8 mouse cellular contexts compared by ENCODE assay signal in genomic region chr17:26715271-26715758, GRCm38 (mm10). TPM values are rescaled to one million over a fixed set of nuclear protein-coding genes. Genes with fewer than 3 reads are reported as not detected.
DNase-seq lines count a peak whose midpoint lies in the region; ATAC-seq and TF ChIP-seq lines count a peak whose summit lies in the region.

Gene Crebrf, plus strand, starts transcription at chr17:26715650.

- WGBS in hindbrain, postnatal 0 days = 2% methylated on average over 41 of the region's 41 CpGs

- TF ChIP-seq CTCF in gastrocnemius, adult 2 months (IDR thresholded peaks at IDR 0.05) = no peak
- TF ChIP-seq CTCF in hindbrain, postnatal 0 days (IDR thresholded peaks at IDR 0.05; ENCODE audit: low read depth) = no peak
- no peak for TF ChIP-seq CTCF in left cerebral cortex, adult 2 months (IDR thresholded peaks at IDR 0.05)

- ATAC-seq in common myeloid progenitor, adult 5-6 weeks (replicated peaks; ENCODE audit: low read depth, poor library complexity, severe bottlenecking) = peak; percentile 85
- peak; percentile 89 for ATAC-seq in hindbrain, postnatal 0 days
- ATAC-seq in megakaryocyte, adult 5-6 weeks (ENCODE audit: poor library complexity, severe bottlenecking) = peak; percentile 84

- peak within 1 kb of the TSS; percentile 77 for H3K4me2 ChIP-seq in hindbrain, postnatal 0 days (ENCODE audit: low read depth, low read length)

- H3K9ac ChIP-seq in hindbrain, postnatal 0 days (replicated peaks; ENCODE audit: low read length) = peak within 1 kb of the TSS; percentile 65

- peak within 1 kb of the TSS; percentile 99 for H3K4me3 ChIP-seq in gastrocnemius, adult 2 months
- H3K4me3 ChIP-seq in hindbrain, postnatal 0 days (ENCODE audit: low read length) = peak within 1 kb of the TSS; percentile 99
- H3K4me3 ChIP-seq in left cerebral cortex, adult 2 months = peak within 1 kb of the TSS; percentile 57

- H3K9me3 ChIP-seq in hindbrain, postnatal 0 days (ENCODE audit: low read length) = no peaks in the 10 kb centered on the region

- H3K36me3 ChIP-seq in hindbrain, postnatal 0 days (ENCODE audit: insufficient read depth, low read length) = no peaks in the 10 kb centered on the region

- peak; percentile 99 for DNase-seq in ZHBTc4 (ENCODE audit: low read depth, low spot score)
- peak; percentile 99 for DNase-seq in gastrocnemius, adult 2 months
- DNase-seq in hindbrain, postnatal 0 days (ENCODE audit: low spot score) = peak; percentile 99
- peak; percentile 99 for DNase-seq in left cerebral cortex, adult 2 months (ENCODE audit: extremely low spot score in 1 of 2, low spot score in 2 of 2)
- DNase-seq in right cerebral cortex, adult 2 months (ENCODE audit: low spot score in 2 of 2) = peak; percentile 98
- DNase-seq in urinary bladder, postnatal 14 days (ENCODE audit: low spot score) = peak; percentile 99

- intact Hi-C loops in gastrocnemius, adult 2 months (cut with DNase I) = loop anchor here (5.0 kb wide), 2 partner anchors 38 to 53 kb away; partner anchors contain the start of gene Atp6v0e
- intact Hi-C loops in left cerebral cortex, adult 2 months (cut with DNase I) = loop anchor here (5.0 kb wide), 2 partner anchors 67 to 172 kb away; partner anchors contain the start of gene Bnip1

- H3K4me1 ChIP-seq in hindbrain, postnatal 0 days (ENCODE audit: insufficient read depth, low read length) = 0 out of 2 replicates have a peak, but pooled peaks cover 6% of the 10 kb centered on the region

- peak within 1 kb of the TSS; percentile 96 for H3K27ac ChIP-seq in gastrocnemius, adult 2 months
- peak within 1 kb of the TSS; percentile 85 for H3K27ac ChIP-seq in hindbrain, postnatal 0 days
- H3K27ac ChIP-seq in left cerebral cortex, adult 2 months = peak within 1 kb of the TSS; percentile 91

- no peaks in the 10 kb centered on the region for H3K27me3 ChIP-seq in hindbrain, postnatal 0 days (ENCODE audit: insufficient read depth, low read length)

RNA-seq across cellular contexts. Expression of gene Crebrf, which starts in this region (rescaled TPM):
- total RNA-seq in common myeloid progenitor, adult 5-6 weeks (2017) = 24.3 and 33.2 TPM in 2 replicates
- total RNA-seq in gastrocnemius, adult 2 months (2021) = 10 to 100 TPM; 39.6 to 40.2 TPM
- 17.7 and 23.5 TPM in 2 replicates for total RNA-seq in hindbrain, postnatal 0 days (2014; rRNA removed)
- polyA plus RNA-seq in hindbrain, postnatal 0 days (2015; fragmentation: Nextera tagmentation; extraction: Ambion mirVana) = 11.7 and 13.4 TPM in 2 replicates
- 100 to 1,000 TPM; 150 TPM for total RNA-seq in left cerebral cortex, adult 2 months (2021)
- total RNA-seq in megakaryocyte, adult 5-6 weeks (2015) = 24.7 and 31.2 TPM in 2 replicates
- 30.1 and 39.5 TPM in 2 replicates for total RNA-seq in megakaryocyte, adult 5-6 weeks (2017)

Comparison
In these comparisons a context has a peak if more than half of its experiments do, and no peak if none do; other contexts are left out.
1. Peak in every context shown above with its lines: DNase-seq, ATAC-seq, H3K4me3 ChIP-seq and H3K27ac ChIP-seq.